Mouse (Mus musculus) heart, postnatal 0 days (tissue): Measurements from ENCODE around the gene Btnl10.

Experiments
- CTCF ChIP-seq: IDR thresholded peaks from 2 replicates; pipeline ENCODE4 v1.5.1; 2016; ENCODE audit warnings: antibody characterized with exemption, control low read depth, low read depth
- EP300 ChIP-seq: IDR thresholded peaks from 2 replicates; pipeline ENCODE4 v1.6.1; 2016; ENCODE audit warnings: antibody characterized with exemption, low read depth

DNA sequence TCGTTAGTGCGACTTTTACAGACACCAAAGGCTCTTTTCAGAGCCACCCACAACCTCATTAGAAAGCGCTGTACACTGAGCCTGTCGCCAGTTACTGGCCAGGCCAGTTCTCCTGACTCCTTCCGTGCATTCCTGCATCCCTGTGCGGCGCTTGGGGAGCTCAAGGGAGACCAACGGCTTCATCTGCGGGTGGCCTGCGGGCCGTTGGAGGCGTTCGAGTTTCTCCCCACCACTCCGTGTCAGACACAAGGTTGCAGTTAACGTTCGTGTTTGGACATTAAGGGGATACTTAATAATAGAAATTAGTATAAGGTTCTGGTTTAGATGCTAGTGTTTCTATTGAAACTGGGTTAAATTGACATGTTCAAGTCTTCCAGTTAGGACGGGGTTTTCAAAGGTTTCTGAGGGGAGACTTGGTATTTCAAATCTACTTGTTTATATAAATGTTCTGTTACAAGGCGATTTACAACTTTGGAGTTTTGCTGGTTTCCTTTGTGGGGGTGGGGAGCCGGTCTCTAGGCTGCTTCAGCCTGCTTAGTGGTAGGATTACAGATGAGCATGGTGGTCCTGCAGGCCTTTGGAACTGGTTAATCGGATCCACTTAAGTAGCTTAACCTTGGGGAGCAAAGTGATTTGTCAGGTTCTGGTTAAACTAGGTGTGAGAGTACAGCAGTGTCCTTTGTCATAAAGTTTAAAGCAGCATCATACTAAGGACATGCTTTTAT lies 37.6 kb downstream of the Btnl10 start:
- TF ChIP-seq CTCF (no peak), EP300 (no peak; the same call in 1 of the 2 replicates)
